Mouse (Mus musculus) heart, postnatal 0 days (tissue): Measurements from ENCODE around the gene Cxcl16.

ENCODE experiments used
- CTCF ChIP-seq: IDR thresholded peaks from 2 replicates; pipeline ENCODE4 v1.5.1; 2016; ENCODE audit warnings: antibody characterized with exemption, control low read depth, low read depth
- EP300 ChIP-seq: IDR thresholded peaks from 2 replicates; pipeline ENCODE4 v1.6.1; 2016; ENCODE audit warnings: antibody characterized with exemption, low read depth

DNA sequence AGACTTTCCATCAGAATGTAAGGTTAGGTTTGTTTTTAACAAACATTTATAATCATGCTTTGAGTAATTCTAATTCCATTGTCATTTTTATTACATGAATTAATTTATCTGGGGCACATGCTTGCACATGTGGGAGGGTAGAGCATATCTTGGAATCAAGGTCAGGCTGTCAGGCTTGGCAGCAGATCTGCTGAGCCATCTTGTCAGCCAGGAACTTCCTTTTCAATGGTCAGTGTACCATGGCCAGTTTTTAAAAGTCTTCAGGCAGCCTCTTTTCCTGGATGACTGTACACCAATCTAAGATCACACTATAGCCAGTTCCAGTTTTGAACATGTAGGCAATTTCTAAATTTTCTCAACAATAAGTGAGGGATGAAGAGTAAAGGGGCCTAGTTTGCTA, 12.9 kb upstream of the Cxcl16 start:
- TF ChIP-seq CTCF (no peak), EP300 (no peak)
